Mouse (Mus musculus) liver, postnatal 0 days (tissue): ENCODE measurements around the gene Mogat1.
"Not testable (repeated sequence)": the region's sequence is repeated elsewhere in the genome, so short reads cannot be mapped to it uniquely, and the experiment has no call there.

Experiments
- CTCF ChIP-seq: sonication (generic); IDR thresholded peaks from 2 replicates; pipeline ENCODE4 v1.5.1; 2016; ENCODE audit warnings: antibody characterized with exemption, low read depth
- EP300 ChIP-seq: IDR thresholded peaks from 2 replicates; pipeline ENCODE4 v1.6.1; 2016; ENCODE audit warnings: antibody characterized with exemption, low read depth, mild to moderate bottlenecking

DNA sequence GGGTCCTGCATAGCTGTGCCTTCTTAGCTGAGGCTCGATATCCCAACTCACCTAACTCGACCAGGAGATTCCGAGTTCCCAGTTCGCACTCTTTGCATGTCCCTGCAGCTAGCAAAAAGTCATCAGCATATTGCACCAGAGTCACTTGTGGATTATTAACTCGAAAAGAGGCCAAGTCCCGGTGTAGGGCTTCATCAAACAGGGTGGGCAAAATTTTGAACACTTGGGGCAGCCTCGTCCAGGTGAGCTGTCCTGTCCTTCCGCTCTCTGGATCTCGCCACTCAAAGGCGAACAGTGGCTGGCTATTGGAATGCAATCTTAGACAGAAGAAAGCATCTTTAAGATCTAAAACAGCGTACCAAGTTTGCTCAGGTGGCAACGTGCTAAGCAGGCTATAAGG is 8.9 kb upstream of the Mogat1 start:
- TF ChIP-seq EP300, CTCF: not testable (repeated sequence)
